In genomic region chr16:21381469-21381868, GRCm38 (mm10) we compare ENCODE assay signal across 29 mouse cellular contexts. TPM values are rescaled to one million over a fixed set of nuclear protein-coding genes. Genes with fewer than 3 reads are reported as not detected.
DNase-seq lines count a peak whose midpoint lies in the region; ATAC-seq and TF ChIP-seq lines count a peak whose summit lies in the region.
"Had no signal": no experiment of that assay in that cellular context is flagged by ENCODE, and none has a peak within 500 bp of the region (broad histone marks: within the 10 kb centered on the region; RNA-seq: fewer than 3 reads in every experiment).

No protein-coding gene starts in this region.

- peaks cover 9% of the 10 kb centered on the region for H3K4me1 ChIP-seq in ES-Bruce4 (ENCODE audit: control insufficient read depth, insufficient read depth, low read length)
- H3K4me1 ChIP-seq in bone marrow macrophage, adult 2 months (ENCODE audit: control insufficient read depth, insufficient read depth, low read length), result peaks cover 33% of the 10 kb centered on the region
- peaks cover 7% of the 10 kb centered on the region for H3K4me1 ChIP-seq in stomach, postnatal 0 days (replicated peaks; ENCODE audit: control insufficient read depth, insufficient read depth)
- H3K4me1 ChIP-seq: forebrain, embryonic 15.5 days had no signal

- peak; percentile 54 for ATAC-seq in Patski
- ATAC-seq in stomach, postnatal 0 days (ENCODE audit: low FRiP score, low TSS enrichment), result peak; percentile 34; the same call in 1 of the 2 replicates
- ATAC-seq: activated CD4-positive, CD25-positive, alpha-beta regulatory T cell, adult 4 months; forebrain, embryonic 15.5 days; hindbrain, postnatal 0 days; inflammation-experienced regulatory T-cells, adult 6 months had no signal

- H3K4me3 ChIP-seq in ES-Bruce4 (ENCODE audit: low read depth, low read length), result no peak overlapping the region
- H3K4me3 ChIP-seq in bone marrow macrophage, adult 2 months (ENCODE audit: insufficient read depth, low read length), result no peak overlapping the region
- H3K4me3 ChIP-seq in stomach, postnatal 0 days (ENCODE audit: low read depth, low read length), result no peak overlapping the region
- H3K4me3 ChIP-seq: erythroblast, embryonic 14.5 days; forebrain, embryonic 12.5 days; forebrain, embryonic 15.5 days; heart, adult 2 months; heart, embryonic 10.5 days; heart, embryonic 13.5 days had no signal

- H3K9ac ChIP-seq in ES-Bruce4 (ENCODE audit: low read depth, poor library complexity, severe bottlenecking), result no peak overlapping the region
- no peak overlapping the region for H3K9ac ChIP-seq in stomach, postnatal 0 days (ENCODE audit: low read length)
- H3K9ac ChIP-seq: forebrain, embryonic 12.5 days; forebrain, embryonic 15.5 days; heart, embryonic 13.5 days; hindbrain, embryonic 14.5 days had no signal

- no peak for DNase-seq in Patski (ENCODE audit: low read depth, low spot score)
- no peak for DNase-seq in stomach, postnatal 0 days (ENCODE audit: low spot score)
- DNase-seq in cerebellum, adult 9-10 months, result no peak
- no peak for DNase-seq in urinary bladder, postnatal 36 days (ENCODE audit: low spot score in 2 of 2)
- DNase-seq in left cerebral cortex, adult 18-20 months (ENCODE audit: low spot score in 2 of 2), result no peak
- DNase-seq: adrenal gland, adult 8-10 months; adrenal gland, postnatal 25 days; cerebellum, adult 11 months; cerebellum, adult 2 months; cerebellum, postnatal 10 days; cerebellum, postnatal 36 days; embryo, embryonic 11 days; gastrocnemius, postnatal 10 days; gastrocnemius, postnatal 36 days; heart, postnatal 14 days; heart, postnatal 4 days had no signal

- CTCF ChIA-PET in Patski (lab: Charles Lee), result interaction anchor here (1.4 kb wide), 1 partner anchor 177 kb away, joined by 3 read pairs; the partner anchor contains the start of gene Ephb3

- H3K4me2 ChIP-seq in stomach, postnatal 0 days (replicated peaks; ENCODE audit: low read depth), result no peak overlapping the region
- H3K4me2 ChIP-seq: forebrain, embryonic 12.5 days; forebrain, embryonic 15.5 days; heart, embryonic 13.5 days; hindbrain, embryonic 14.5 days had no signal

- TF ChIP-seq POLR2A in ES-Bruce4 (IDR thresholded peaks at IDR 0.05; ENCODE audit: insufficient read depth, low read length), result no peak
- no peak for TF ChIP-seq POLR2A in bone marrow macrophage, adult 2 months (IDR thresholded peaks at IDR 0.05; ENCODE audit: borderline replicate concordance, low read depth, low read length)

- no peaks in the 10 kb centered on the region for H3K36me3 ChIP-seq in ES-Bruce4 (ENCODE audit: control insufficient read depth, insufficient read depth, low read length, poor library complexity, severe bottlenecking)
- no peaks in the 10 kb centered on the region for H3K36me3 ChIP-seq in stomach, postnatal 0 days (ENCODE audit: control insufficient read depth, insufficient read depth, low read length)
- H3K36me3 ChIP-seq: forebrain, embryonic 12.5 days; forebrain, embryonic 15.5 days; heart, embryonic 10.5 days; heart, embryonic 13.5 days had no signal

- H3K27me3 ChIP-seq in ES-Bruce4 (ENCODE audit: control insufficient read depth, insufficient read depth, low read length, poor library complexity, severe bottlenecking) (no peaks in the 10 kb centered on the region), Patski (no peaks in the 10 kb centered on the region)
- no peaks in the 10 kb centered on the region for H3K27me3 ChIP-seq in stomach, postnatal 0 days (ENCODE audit: control insufficient read depth, insufficient read depth, low read length)
- H3K27me3 ChIP-seq: CH12.LX; forebrain, embryonic 15.5 days had no signal

- 78% methylated on average over 1 of the region's 1 CpGs for WGBS in stomach, postnatal 0 days

- in situ Hi-C loops in Patski (cut with MboI; ENCODE audit: low pct_unique_long_range_greater_than_20kb), result no loop called here

- no peak overlapping the region for H3K27ac ChIP-seq in ES-Bruce4 (ENCODE audit: insufficient read depth, low read length)
- peak overlapping the region; percentile 40; the same call in 1 of the 2 replicates for H3K27ac ChIP-seq in bone marrow macrophage, adult 2 months (ENCODE audit: insufficient read depth, low read depth, low read length)
- H3K27ac ChIP-seq in stomach, postnatal 0 days (replicated peaks), result peak overlapping the region; percentile 61
- H3K27ac ChIP-seq: forebrain, embryonic 12.5 days; forebrain, embryonic 15.5 days; heart, adult 2 months; heart, embryonic 10.5 days; heart, embryonic 13.5 days; hindbrain, embryonic 14.5 days; hindbrain, postnatal 0 days had no signal

- no peaks in the 10 kb centered on the region for H3K9me3 ChIP-seq in ES-Bruce4 (replicated peaks; ENCODE audit: control insufficient read depth, insufficient read depth, low read length, poor library complexity, severe bottlenecking)
- no peaks in the 10 kb centered on the region for H3K9me3 ChIP-seq in stomach, postnatal 0 days (ENCODE audit: control insufficient read depth, low read length)
- H3K9me3 ChIP-seq: forebrain, embryonic 12.5 days; forebrain, embryonic 15.5 days; heart, embryonic 10.5 days; heart, embryonic 13.5 days had no signal

- 0 out of 2 replicates have a peak, but pooled peaks have one; percentile 50 for TF ChIP-seq EP300 in ES-Bruce4 (IDR thresholded peaks at IDR 0.05; ENCODE audit: insufficient read depth, low read depth, low read length)
- TF ChIP-seq EP300 in stomach, postnatal 0 days (optimal IDR thresholded peaks at IDR 0.05), result no peak

- TF ChIP-seq CTCF in ES-Bruce4 (IDR thresholded peaks at IDR 0.05; ENCODE audit: low read depth, low read length) (no peak), Patski (IDR thresholded peaks at IDR 0.05) (no peak)
- no peak for TF ChIP-seq CTCF in bone marrow macrophage, adult 2 months (IDR thresholded peaks at IDR 0.05; ENCODE audit: low read depth, low read length)
- no peak for TF ChIP-seq CTCF in stomach, postnatal 0 days (IDR thresholded peaks at IDR 0.05; ENCODE audit: low read depth)

- POLR2A ChIA-PET in Patski (lab: Charles Lee), result no interaction called here

RNA-seq across cellular contexts. Expression of gene Vps8, which starts 41.4 kb away (rescaled TPM):
- polyA plus RNA-seq in ES-Bruce4 (2011; ENCODE audit: insufficient read depth, insufficient read length, low read depth, missing spikeins), result 25.4 and 26.9 TPM in 2 replicates
- polyA plus RNA-seq in Patski (2021), result 18.9 TPM
- 11.9 and 19.8 TPM in 2 replicates for polyA plus RNA-seq in bone marrow macrophage, adult 2 months (2012; ENCODE audit: insufficient read depth, insufficient read length, missing spikeins)
- polyA plus RNA-seq in stomach, postnatal 0 days (2015; fragmentation: Nextera tagmentation; extraction: Ambion mirVana), result 7.0 and 8.2 TPM in 2 replicates
- total RNA-seq in left cerebral cortex, adult 18-20 months (2021), result 10 to 100 TPM; 56.1 to 58.1 TPM
